Mouse (Mus musculus) monocyte, adult 5-6 weeks (primary cell): ENCODE data around the gene Tacr2. TPM values are rescaled to one million over a fixed set of nuclear protein-coding genes. Genes with fewer than 3 reads are reported as not detected.
A peak's percentile ranks its signal among the peaks of the same experiment; 100 is the strongest.

Experiments used
- ATAC-seq: fragments of 153-309, 156-312 bp; replicated peaks from 2 replicates; pipeline ENCODE4 v1.8.0; 2017; ENCODE audit warnings: mild to moderate bottlenecking; ENCODE audit not compliant: low TSS enrichment, insufficient number of reproducible peaks, severe bottlenecking, poor library complexity, low FRiP score
- total RNA-seq: library from RNA; stranded (forward); fragments of 200-1000, 200-491, 200-594 nt; gene quantifications from 3 replicates; pipeline ENCODE4 v1.2.3, GENCODE M21; 2017

The Tacr2 gene
- total RNA-seq, 1 experiment from 2014 or later, result not detected

DNA sequence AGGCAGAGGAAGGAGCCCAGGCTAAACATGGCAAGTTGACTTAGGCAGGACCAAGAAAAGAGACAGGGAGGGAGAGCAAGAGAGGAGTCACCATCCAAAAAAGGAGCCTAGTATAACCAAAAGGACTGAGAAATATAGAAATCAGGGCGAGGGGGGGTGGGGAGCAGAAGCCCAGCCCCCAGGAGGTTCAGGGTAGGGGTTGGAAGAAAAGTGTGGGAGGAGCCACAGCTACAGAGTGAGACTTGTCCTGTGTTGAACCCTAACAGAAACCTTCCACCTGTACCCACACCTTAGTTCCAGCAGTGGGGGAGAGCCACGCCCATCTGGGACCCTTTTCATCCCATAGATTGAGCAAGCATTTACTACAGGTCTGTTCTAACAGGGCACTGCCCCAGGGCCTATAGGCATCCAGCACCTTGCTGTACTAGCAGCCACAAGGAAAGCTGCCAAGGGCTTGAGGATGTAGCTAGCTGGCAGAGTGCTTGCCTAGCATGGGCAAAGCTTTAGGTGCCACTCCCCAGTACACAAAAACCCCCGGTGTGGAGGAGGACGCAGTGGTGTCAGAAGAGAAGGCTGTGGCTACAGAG lies 31.1 kb downstream of the Tacr2 start:
- no peak for ATAC-seq

DNA sequence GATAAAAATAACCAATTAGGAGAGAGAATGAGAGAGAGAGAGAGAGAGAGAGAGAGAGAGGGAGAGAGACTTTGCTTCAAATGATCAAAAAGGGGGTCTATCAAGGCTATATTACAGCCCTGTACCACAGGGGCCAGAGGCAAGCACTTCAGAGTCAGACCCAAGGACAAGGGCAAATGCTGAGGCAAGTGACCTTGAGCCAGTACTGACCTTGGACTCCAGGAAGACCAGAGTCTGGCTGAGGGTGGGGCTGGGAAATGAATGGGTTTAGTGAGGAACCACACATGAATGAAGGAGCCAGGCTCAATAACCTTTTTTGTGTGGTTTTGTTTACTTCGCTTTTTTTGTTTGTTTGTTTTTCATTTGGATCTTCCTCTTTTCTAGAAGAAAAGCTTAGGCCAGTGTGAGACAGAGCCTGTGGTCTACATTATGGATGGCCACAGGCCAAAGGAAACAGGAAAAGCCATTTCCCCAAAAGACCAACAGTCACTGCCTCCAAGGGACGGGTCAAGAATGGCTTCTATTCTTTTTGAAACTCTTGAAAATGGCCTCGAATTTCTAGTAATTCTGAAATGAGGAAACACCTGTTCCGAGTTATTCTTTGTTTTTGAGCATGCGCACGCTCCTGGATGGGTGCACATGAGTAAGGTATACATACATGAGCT lies 35.4 kb downstream of the Tacr2 start:
- ATAC-seq, result no peak

DNA sequence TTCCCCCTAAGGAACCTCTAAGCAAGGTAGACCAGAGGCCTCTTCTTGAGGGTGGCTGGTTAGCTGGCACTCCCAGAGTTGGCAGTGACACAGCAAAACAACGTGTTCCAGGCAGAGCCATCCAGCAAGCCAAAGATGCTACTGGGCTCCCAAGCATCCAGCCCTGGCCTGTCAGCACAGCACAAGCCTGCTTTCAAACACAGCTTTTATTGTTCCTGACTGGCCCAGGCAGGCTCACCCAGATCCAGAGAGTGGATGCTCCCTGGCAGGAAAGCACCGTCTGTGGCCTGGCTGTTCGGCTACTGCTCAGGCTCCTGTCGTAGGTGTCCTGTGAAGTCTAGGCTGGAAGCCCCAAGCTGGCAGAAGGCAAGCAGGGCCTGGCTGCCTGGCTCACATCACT lies 41.9 kb downstream of the Tacr2 start:
- no peak for ATAC-seq

DNA sequence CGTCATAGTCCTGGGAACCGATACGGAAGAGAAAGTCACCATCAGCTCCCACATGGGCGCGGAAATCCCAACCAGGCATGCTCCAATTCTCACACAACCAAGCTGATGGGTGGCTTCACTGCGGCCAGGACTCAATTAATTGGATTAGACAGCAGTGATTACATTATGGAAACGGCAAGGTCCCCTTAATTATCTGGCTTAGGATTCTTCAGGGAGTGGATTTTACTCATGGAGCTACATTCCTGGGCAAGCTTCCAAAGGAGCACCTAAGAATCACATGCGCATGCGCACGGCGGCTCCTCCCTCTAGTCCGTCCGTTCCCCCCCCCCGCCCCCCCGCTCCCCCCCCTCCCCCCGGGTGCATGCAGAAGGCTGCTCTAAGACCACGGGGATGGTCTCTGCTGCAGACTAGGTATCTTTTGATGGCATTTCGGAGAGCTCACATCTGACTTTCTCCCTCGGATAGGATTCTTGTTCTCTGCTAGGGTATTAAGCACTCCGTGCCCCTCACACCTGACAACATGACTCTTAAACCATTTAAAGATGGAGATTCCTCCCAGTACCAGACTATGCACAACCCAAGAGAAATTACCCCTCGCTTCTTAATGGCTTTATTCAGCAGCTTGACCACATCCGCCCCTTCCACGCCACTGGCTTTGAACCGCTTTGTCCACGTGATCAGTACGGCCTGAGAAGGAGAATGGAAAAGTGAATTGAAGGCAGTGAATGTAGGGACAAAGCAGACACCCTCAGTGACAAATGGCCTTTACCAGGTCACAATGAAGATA lies 44.0 kb downstream of the Tacr2 start:
- no peak for ATAC-seq

DNA sequence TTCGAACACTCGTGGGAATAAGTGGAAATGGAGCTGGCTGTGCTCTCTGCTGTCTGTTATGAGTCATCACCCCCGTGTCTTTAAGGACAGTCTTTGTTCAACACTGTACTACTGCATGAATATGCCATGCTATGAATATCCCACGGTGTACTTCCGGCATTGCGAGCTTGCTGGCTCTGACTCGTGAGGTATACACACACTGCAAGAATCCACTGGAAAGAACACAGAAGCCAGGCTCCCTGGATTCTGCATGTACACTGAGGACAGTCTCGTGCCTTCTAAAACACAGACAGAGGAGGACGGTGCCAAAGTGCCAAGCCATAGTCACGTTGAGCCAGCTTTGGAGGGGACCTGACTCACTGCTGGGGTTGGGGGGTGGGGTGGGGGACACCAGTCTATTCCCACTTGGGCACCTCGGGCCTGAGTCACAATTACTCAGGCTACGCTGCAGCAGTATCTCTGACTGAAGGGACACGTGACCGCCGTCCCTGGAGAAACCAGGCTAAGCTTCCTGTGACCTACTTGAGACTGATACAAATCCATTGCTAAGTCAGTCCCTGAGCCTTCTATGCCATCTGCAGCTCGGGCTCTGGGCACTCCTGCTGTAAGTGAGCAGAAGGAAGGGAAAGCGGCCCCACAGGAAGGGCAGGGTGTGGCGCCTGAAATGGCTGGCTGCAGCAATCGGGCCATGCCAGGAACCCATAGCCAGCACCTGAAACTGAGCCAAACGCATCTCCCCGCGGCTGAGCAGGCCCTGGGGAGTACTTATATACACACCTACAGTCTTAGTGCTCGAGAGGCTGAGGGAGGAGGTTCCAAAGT lies 48.0 kb downstream of the Tacr2 start:
- ATAC-seq, result no peak

DNA sequence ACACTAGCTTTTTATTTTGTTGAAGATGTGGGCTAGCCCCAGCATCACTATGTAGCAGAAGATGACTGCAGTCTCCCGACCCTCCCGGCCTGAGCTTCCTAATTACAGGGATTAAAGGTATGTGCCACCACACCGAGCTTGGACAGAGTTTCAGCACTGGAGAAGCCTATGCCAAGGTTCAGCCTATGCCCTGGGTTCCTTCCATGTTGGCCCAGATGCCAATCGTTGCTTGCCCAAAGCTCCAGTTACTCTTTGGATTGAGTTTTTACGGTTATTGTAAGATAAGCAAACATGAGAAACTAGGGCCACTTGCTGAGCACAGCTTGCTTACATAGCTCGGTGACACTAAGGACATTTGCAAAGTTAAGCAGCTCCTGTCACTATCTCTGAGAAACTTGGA lies 52.9 kb downstream of the Tacr2 start:
- no peak for ATAC-seq

DNA sequence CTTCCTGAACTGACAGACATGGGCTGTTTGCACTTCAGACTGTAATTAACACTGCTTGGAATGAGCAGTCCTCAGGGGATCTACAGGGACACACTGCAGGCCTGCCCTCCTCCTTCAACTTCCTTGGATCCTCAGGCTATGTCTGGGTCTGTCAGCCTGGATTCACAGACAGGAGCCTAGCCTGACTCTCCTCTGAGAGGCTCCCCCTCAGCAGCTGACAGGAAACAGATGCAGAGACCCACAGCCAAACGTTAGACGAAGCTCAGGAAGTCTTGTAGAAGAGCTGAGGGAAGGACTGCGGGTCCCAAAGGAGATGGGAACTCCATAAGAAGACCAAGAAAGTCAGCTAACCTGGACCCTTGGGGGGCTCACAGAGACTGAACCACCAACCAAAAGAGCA lies 54.2 kb downstream of the Tacr2 start:
- no peak for ATAC-seq

DNA sequence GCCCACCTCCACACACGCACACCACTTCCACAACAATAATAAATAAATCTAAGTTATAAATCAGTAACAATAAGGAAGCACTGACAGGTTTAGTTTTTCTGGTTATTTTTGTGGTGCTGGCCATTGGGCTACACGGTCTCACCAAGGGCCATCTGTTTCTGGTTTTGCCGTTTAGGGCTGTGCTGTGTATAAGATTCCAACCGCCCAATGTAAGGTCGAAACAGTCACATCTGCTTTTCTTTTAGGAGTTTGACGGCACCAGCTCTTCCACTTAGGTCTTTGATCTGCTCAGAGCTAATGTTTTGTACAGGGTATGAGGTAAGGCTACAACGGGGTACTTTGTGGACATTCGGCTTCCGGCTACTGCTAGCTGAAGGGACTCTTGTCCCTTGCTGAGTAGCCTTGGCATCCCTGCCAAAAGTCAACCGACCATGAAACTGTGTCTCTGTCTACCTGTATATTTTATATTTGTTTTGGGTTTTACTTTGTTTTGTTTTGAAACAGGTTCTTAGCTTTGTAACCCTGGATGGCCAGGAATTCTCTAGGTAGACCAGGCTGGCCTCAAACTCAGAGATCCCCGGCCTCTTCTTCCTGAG lies 56.8 kb downstream of the Tacr2 start:
- ATAC-seq, result no peak

DNA sequence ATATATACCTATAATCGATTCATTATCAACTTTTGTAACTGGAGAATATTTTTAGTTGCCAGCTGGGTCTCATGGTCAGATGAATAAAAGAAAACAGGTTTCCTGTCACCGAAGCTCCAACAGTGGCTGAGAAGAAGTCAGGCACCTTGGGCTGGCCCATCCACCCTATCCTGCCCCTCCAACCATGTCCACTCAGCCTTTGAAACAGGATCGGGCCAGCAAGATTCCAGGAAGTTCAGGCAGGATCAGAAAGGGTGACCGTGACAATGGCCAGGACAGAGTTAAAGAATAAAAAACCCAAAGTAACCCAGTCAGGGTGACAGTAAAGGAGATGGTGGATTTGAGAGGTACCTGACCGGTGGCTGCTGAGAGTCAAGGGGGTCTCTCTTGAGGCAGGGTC lies 57.4 kb downstream of the Tacr2 start:
- ATAC-seq, result no peak

DNA sequence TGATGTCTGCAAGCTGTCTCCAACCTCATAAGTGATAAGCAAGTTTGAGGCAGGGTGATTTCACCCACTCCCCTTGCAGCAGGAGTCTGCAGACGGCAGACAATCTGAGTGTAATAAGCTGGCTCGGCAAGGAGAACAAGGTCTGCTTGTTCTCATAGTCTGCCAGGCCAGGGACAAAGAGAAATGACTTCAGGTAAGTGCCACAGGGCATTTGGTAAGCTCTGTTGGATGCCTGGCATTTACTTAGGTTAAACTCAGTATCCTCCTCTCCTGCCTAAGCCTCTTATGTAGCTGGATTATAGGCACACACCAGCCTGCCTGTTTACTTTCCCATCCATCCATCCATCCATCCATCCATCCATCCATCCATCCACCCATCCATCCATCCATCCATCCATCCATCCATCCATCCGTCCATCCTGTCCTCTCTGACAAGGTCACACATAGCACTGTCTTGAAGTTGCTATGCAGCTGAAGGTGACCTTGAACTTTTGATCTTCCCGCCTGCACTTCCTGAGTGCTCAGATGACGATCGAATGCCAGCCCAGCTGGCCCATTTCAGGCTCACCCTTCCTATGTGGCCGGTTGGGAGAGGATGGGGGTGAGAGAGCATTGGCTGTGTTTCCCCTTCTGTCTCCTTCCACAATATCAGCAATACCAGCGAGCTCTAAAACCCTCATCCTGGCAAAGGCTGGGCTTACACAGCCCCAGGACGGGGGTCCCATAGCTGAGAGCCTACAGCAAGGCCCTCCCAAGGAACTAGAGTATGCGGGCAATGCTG lies 58.2 kb downstream of the Tacr2 start:
- ATAC-seq, result no peak

DNA sequence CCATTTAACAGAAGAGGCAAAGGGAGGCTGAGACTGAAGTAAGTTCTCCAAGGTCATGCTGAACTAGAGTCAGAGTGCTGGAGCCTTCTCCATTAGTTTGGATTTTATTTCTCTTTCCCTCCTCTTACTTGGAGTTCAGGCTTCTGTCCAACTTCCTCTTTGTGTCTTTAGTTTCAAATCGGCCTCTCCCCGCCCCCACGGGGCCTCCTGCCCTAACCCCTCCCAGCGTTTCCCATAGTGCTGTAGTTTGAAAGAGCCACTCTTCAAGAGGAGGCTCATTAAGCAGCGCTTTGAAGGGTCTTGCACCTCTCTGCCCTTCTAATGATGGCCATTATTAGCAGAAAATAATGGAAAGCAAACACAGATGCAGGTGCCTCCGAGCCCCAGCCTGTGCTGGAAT lies 59.2 kb downstream of the Tacr2 start:
- peak; percentile 48; the same call in 1 of the 2 replicates for ATAC-seq

DNA sequence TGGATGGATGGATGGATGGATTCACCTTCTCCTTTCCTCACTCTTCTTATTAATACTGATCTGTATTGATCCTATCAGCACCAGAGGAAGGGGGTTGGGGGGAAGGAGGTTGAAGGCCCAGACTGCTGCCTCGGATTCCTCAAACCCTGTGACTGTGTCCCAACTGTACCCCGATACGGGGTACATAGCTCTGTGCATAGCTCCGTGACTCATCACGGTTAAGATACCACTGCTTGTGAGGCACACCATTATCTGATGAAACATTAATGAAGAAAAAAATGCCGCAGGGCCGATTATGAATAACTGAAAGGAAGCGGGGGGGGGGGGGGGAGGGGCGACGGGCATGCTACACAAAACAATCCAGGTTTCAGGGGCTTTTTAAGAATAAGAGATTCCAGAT lies 60.9 kb downstream of the Tacr2 start:
- no peak for ATAC-seq

DNA sequence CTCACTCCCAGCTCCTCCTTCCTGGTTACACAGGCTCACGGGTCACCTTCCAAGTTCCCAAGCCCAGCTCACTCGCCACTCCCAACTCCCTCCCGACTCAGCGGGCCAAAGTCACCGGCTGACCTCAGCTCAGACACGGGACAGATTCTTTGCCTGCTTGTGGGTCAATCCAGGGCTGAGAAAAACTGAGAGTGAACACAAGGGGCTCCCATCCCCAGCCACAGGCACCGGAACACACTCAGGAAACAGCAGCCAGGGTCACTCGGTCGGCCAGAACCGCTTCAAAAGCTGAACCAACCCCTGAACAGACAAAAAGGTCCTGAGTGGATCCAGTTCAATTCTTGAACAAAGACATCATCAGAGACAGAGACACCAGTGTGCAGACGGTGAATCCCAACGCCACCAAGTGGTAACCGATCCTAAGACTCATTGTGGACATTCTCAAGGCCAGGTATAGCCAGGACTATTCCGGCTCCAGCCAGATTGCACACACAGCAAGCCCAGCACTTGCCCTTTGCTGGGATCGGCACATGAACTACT lies 61.7 kb downstream of the Tacr2 start:
- no peak for ATAC-seq

Other genes starting within 250 kb of the Tacr2 start
- gene Neurog3, start 119.3 kb upstream of the Tacr2 start, total RNA-seq, result not detected in 3 replicates
- 0.86 TPM in 1 of 3 replicates, not detected in the others for gene Fam241b, start 108.5 kb upstream of the Tacr2 start, total RNA-seq
- gene Tspan15, start 21.2 kb upstream of the Tacr2 start, total RNA-seq, result 0.32 to 0.49 TPM (median 0.38 TPM) in 3 replicates
- 33.1 to 66.9 TPM (median 39.5 TPM) in 3 replicates for gene Hk1, start 127.5 kb downstream of the Tacr2 start, total RNA-seq
- gene Hkdc1, start 170.1 kb downstream of the Tacr2 start, total RNA-seq, result 0.75 TPM in 1 of 3 replicates, not detected in the others
- not detected in 3 replicates for gene 4930507D05Rik, start 197.1 kb downstream of the Tacr2 start, total RNA-seq
- gene Supv3l1, start 197.3 kb downstream of the Tacr2 start, total RNA-seq, result 15.0 to 22.7 TPM (median 21.4 TPM) in 3 replicates
- 86.6 to 110 TPM (median 102 TPM) in 3 replicates for gene Vps26a, start 234.4 kb downstream of the Tacr2 start, total RNA-seq